Mouse (Mus musculus) common myeloid progenitor, adult 5-6 weeks (primary cell): ENCODE measurements around the gene Trappc6b. TPM values are rescaled to one million over a fixed set of nuclear protein-coding genes. Genes with fewer than 3 reads are reported as not detected.
"Not testable (repeated sequence)": the region's sequence is repeated elsewhere in the genome, so short reads cannot be mapped to it uniquely, and the experiment has no call there.

ENCODE experiments used
- ATAC-seq: replicated peaks from 2 replicates; pipeline ENCODE4 v1.8.0; 2016; ENCODE audit warnings: low read depth, mild to moderate bottlenecking, moderate TSS enrichment, inconsistent platforms; ENCODE audit not compliant: poor library complexity, severe bottlenecking
- total RNA-seq: library from RNA; stranded (forward); fragments of 200-1000, 187-1606 nt; gene quantifications from 2 replicates; pipeline ENCODE4 v1.2.3, GENCODE M21; 2017

The Trappc6b gene
- total RNA-seq, result 53.2 and 63.2 TPM in 2 replicates

GRCm38 (mm10) chr12:59060993-59061595 lies at the start of gene Trappc6b:
TSS of gene Trappc6b (minus strand) at chr12:59061472.
- peak; percentile 90 for ATAC-seq

DNA sequence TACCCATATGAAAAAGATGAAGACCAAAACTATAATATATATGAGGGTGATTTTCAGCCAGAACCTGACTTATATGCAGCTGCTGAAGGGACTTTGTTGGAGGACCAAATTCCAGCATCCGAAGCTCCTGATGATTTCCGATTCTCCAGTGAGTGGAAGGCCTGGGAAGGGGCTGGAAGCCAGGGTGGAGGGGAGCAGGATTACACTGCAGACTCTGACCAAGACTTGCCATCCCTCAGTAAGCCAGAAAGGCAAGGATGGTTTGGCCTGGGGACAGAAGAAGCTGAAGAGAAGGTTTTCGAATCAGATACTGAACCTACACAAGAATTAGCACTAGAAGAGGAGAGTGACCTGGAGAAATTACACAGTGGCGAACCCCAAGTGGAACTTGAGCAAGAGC lies 46.7 kb upstream of the Trappc6b start:
- ATAC-seq, result no peak

GRCm38 (mm10) chr12:59106491-59106890 lies 45.2 kb upstream of the Trappc6b start:
- no peak for ATAC-seq

GRCm38 (mm10) chr12:59105914-59106313 lies 44.6 kb upstream of the Trappc6b start:
- no peak for ATAC-seq

DNA sequence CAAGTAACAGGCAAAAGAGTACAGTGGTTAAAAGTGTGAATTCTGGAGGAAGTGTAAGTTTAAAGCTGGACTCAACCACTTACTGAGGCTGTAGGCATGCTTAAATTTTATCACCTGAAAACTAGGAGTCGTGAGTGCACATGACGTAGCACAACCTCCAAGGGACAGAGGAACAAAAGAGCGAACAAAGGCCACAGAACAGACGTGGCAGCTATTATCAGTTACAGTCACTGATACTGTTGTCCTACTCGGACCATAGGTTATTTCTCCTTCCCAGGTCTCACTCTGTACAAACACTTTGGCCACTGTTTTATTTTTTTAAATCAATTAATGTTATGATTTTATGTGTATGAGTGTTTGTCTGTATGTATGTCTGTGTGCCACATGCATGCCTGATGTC lies 43.5 kb upstream of the Trappc6b start:
- ATAC-seq, result no peak

DNA sequence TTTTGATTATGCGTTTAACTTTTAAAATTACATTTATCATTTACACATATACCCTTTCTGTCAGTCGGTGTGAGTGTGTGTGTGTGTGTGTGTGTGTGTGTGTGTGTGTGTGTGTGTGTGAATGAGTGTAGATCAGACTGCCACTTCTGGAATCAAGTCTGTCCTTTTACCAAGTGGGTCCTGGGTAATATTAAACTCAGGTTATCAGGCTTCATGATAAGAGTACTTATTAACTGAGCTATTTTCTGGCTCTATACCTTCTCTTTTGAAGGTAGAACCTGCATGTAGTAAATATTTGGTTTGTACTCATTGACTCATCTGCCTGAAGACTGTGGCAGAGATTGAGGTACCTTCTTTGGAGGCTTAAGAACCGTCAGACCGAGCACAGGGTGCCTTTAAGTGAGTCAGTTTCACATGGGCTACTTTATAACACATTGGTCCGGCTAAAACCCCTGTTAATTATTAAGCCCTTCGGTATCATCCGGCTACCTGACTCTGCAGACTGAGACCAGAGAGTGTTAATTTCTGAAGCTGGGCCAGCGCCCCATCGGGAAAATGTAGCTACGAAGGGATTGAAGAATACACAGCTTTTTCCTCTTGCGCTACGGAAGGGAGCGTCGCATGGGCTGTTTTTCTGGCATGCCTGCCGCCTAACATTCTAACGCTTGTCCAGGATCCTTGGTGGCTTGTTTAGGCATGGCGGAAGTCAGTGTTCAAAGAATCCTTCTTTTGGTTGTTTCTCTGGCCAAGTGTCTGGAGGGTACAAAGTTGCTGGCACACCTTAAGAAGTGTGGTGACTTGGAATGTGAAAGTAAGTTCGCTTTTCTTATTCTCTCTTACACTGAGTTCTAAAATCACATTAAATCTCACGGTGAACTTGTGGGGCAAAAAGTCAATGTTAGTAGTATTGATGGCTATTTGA lies 34.1 kb upstream of the Trappc6b start, which contains the start of gene Mia2:
Gene Mia2 (plus strand): TSS at position 696 of the 922 bp plus-strand sequence.
- ATAC-seq, result no peak

DNA sequence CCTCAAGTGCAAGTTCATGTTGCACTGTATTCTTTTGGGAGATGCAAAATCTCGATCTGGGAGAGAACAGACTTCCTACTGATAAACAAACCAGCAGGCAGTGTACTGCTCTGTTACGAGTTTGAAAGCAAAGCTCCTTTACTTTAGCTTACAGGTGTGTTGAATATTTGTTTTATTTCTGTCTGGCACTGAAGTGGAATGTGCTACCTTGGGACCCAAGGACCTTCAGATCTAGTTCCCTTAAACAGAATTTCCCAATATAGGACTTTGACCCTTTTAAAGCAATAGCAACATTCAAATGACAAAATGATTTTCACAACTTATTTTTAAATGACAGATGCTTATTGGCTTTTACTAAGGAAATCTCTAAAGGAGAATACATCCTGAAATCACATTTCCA lies 32.3 kb upstream of the Trappc6b start:
- ATAC-seq, result no peak

DNA sequence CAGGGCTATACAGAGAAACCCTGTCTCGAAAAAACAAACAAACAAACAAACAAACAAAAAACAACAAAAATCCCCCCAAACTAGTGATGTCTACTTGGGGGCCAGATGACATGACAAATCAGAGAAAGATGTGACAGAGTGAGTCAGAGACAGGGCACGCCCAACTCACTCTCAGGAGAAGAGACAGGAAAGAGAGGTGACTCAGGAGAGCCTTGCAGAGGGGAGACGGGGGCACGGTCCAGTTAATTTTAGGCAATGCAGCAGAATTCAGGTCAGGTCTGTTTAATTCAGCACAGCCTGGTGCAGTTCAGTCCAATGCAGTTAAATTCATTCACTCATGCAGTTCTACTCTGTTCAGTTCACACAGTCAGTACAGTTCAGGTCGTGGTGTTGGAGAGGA lies 24.9 kb upstream of the Trappc6b start:
- no peak for ATAC-seq

GRCm38 (mm10) chr12:59084446-59084845 lies 23.2 kb upstream of the Trappc6b start:
- no peak for ATAC-seq

GRCm38 (mm10) chr12:59080461-59080860 lies 19.2 kb upstream of the Trappc6b start:
- no peak for ATAC-seq

GRCm38 (mm10) chr12:59077883-59078282 lies 16.6 kb upstream of the Trappc6b start:
- ATAC-seq, result no peak

DNA sequence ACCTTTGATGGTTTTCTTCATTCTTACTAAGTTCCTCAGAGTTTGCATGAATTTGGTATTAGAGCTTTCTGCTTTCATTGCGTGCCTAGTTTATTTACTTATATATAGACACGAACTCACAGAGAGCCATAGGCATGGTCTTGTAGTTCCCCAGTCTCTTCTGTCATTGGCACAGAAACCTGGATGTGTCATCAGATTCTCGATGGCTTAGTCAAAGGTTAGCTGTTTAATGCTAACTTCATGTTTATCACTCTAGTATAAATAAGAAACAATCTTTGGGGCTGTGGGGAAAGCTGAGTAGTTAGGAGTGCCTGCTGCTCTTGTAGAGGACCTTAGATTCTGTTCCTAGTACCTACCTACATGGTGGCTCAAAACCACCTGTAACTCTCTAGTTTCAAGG lies 15.7 kb upstream of the Trappc6b start:
- no peak for ATAC-seq

- ATAC-seq, result no peak
Observed at GRCm38 (mm10) chr12:59074052-59074451, 12.8 kb upstream of the Trappc6b start.

- no peak for ATAC-seq
Observed at GRCm38 (mm10) chr12:59072286-59072685, 11.0 kb upstream of the Trappc6b start.

GRCm38 (mm10) chr12:59068791-59069190 lies 7.5 kb upstream of the Trappc6b start:
- ATAC-seq, result no peak

GRCm38 (mm10) chr12:59067095-59067494 lies 5.8 kb upstream of the Trappc6b start:
- ATAC-seq, result no peak

- ATAC-seq, result peak; percentile 99
Observed at GRCm38 (mm10) chr12:59066448-59067077, 5.3 kb upstream of the Trappc6b start, which contains the start of gene Pnn. TSS of gene Pnn (plus strand) at chr12:59066884.

DNA sequence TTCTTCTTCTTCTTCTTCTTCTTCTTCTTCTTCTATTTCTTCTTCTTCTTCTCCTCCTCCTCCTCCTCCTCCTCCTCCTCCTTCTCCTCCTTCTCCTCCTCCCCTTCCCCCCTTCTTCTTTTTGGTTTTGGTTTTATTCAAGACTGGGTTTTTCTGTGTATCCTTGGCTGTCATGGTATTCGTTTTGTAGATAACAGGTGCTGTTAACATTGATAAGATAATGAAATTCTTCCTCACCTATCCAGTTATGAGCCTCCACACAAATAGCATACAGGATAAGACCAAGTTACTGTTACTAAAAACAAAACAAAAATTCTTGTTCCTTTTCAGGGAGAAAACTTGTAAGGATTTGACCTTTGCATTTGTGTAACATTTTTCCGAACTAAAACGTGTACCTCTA lies 4.5 kb upstream of the Trappc6b start:
- no peak for ATAC-seq

GRCm38 (mm10) chr12:59064837-59065236 lies 3.6 kb upstream of the Trappc6b start:
- ATAC-seq, result no peak

DNA sequence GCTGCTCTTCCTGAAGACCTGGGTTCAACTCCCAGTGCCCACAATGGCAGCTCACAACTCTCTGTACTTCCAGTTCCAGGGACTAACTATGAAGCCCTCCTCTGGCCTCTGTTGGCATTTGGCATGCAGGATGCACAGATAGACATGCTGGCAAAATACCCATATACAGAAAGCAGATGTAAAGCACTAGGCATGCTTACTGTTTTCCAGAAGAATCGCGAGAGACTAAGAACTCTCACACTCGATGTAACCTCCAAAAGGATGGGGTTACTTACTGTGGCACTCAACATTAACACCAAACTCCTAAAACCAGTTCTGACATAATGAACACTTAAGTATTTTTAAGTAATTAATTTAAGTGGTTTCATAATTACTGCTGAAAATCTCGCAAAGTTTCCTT lies 950 bp downstream of the Trappc6b start:
- ATAC-seq, result no peak

DNA sequence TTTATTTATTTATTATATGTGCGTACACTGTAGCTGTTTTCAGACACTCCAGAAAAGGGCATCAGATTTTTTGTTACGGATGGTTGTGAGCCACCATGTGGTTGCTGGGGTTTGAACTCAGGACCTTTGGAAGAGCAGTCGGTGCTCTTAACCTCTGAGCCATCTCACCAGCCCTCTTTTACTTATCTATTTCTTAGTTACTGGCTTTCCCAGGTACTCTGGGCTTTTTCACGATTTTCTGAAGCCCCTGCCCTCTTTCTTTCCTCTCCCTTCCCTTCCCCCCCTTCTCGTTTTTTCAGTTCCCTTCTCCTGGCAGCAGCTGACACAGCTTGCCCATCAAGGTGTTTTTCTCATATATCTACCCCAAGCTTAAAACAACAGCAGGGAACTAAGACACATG lies 3.0 kb downstream of the Trappc6b start:
- not testable (repeated sequence) for ATAC-seq
